Mouse (Mus musculus) G1E (cell line): ENCODE results near the gene Ell.

ENCODE experiments used
- CTCF ChIP-seq: IDR thresholded peaks from 2 replicates; pipeline ENCODE4 v1.5.1; 2012; ENCODE audit warnings: low read depth, low read length, inconsistent platforms, mixed read lengths
- GATA1 ChIP-seq: IDR thresholded peaks from 2 replicates; pipeline ENCODE4 v1.6.1; 2012; ENCODE audit warnings: borderline replicate concordance, low read length, inconsistent platforms, mixed read lengths
- POLR2AphosphoS5 ChIP-seq: IDR thresholded peaks from 2 replicates; pipeline ENCODE4 v1.6.1; 2012; ENCODE audit warnings: low read depth, low read length, inconsistent platforms; ENCODE audit not compliant: insufficient replicate concordance
- TAL1 ChIP-seq: conservative IDR thresholded peaks from 2 replicates; pipeline ENCODE4 v1.6.1; 2012; ENCODE audit warnings: low read depth, low read length, inconsistent platforms, mixed read lengths

DNA sequence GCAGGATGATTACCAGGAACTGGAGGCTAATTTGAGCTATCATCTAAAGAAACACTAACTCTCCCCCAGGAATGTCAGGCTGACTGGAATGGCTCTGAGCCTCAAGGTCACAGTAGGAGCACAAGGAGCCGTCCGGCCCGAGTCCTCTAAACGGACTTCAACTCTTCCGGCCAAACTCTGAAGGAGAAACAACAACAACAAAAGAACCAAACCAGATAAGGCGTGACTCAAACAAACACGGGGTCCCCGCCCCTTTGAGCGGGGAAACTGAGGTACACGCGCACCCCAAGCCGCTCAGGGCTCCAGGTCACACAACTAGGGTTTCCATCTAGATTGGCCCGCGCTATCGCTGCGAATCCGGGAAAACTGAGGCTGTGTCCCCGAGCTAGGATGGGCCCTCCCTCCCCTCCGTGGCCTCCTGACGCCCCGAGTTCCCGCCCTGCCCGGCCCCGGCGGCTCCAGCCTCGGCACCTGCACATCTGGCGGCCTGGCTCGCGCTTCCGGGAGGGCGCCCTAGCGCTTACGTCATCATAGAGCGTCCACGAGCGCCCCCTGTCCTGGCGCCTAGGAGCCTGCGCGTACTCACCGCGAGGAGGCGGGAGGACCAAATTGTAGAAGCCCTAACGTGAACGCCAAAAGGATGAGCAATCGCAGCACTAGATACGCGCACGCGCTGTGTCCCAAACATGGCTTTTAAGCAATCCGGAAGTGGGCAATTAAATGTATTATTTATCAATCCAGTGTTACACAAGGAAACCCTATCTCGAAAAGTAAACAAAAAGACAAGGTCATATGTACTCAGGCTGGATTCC is 16.5 kb upstream of the Ell start:
- TF ChIP-seq CTCF (peak; percentile 30; the same call in 1 of the 2 replicates), POLR2AphosphoS5 (no peak), GATA1 (no peak), TAL1 (no peak)
